Mouse (Mus musculus) left cerebral cortex, adult 2 months (tissue): Measurements from ENCODE around the gene Ngb. TPM values are rescaled to one million over a fixed set of nuclear protein-coding genes. Genes with fewer than 3 reads are reported as not detected.

Experiments used
- DNase-seq, 2 experiments: peaks; one replicate each; pipeline ENCODE4 v3.0.0; 2021 to 2022; ENCODE audit warnings: low spot score in 2 of 2, mixed read lengths in 1 of 2; ENCODE audit errors: extremely low spot score in 1 of 2
- H3K27ac ChIP-seq: fragments of 200-600 bp; 2 replicates; pipeline ENCODE4 v1.8.1; 2022
- H3K4me3 ChIP-seq: fragments of 200-600 bp; 2 replicates; pipeline ENCODE4 v1.8.1; 2022
- CTCF ChIP-seq: fragments of 200-600 bp; IDR thresholded peaks from 2 replicates; pipeline ENCODE4 v1.8.1; 2022; ENCODE audit warnings: antibody characterized with exemption, mild to moderate bottlenecking, moderate library complexity
- intact Hi-C: fragments of 180-260 bp; cut with DNase I; formaldehyde crosslinking; loops from one replicate; pipeline ENCODE4 v1.15.1; 2025
- total RNA-seq, 2 experiments: library from RNA; stranded (reverse); gene quantifications; 2 replicates each; pipeline ENCODE4 v1.2.3; 2021

Ngb gene
- total RNA-seq, 2 experiments from 2014 or later, result 9.1 to 9.4 TPM

GRCm38 (mm10) chr12:87131619-87132018, 29.3 kb upstream of the Ngb start:
- Histone ChIP-seq H3K4me3 (no peak overlapping the region), H3K27ac (no peak overlapping the region)
- no peak for DNase-seq
- intact Hi-C loops, result no loop called here
- TF ChIP-seq CTCF, result peak; percentile 48

- Histone ChIP-seq H3K27ac (no peak overlapping the region), H3K4me3 (no peak overlapping the region)
- intact Hi-C loops, result no loop called here
- DNase-seq, result no peak
- TF ChIP-seq CTCF, result no peak
Measured at GRCm38 (mm10) chr12:87131181-87131580, 28.8 kb upstream of the Ngb start.

GRCm38 (mm10) chr12:87130224-87130623, 27.9 kb upstream of the Ngb start:
- TF ChIP-seq CTCF, result no peak

GRCm38 (mm10) chr12:87127256-87127655, 24.9 kb upstream of the Ngb start:
- H3K4me3 ChIP-seq, result no peak overlapping the region
- no peak for TF ChIP-seq CTCF
- intact Hi-C loops, result no loop called here
- no peak overlapping the region for H3K27ac ChIP-seq
- DNase-seq, result no peak

More at GRCm38 (mm10) chr12:87130224-87130623, 27.9 kb upstream of the Ngb start:
- no peak overlapping the region for H3K4me3 ChIP-seq
- DNase-seq, result no peak
- H3K27ac ChIP-seq, result no peak overlapping the region
- intact Hi-C loops, result no loop called here

- TF ChIP-seq CTCF, result no peak
- no peak for DNase-seq
- H3K4me3 ChIP-seq, result no peak overlapping the region
- intact Hi-C loops, result no loop called here
- H3K27ac ChIP-seq, result no peak overlapping the region
Measured at GRCm38 (mm10) chr12:87121918-87122589, 19.7 kb upstream of the Ngb start.

- no peak for DNase-seq
- Histone ChIP-seq H3K4me3 (no peak overlapping the region), H3K27ac (no peak overlapping the region)
- intact Hi-C loops, result no loop called here
- no peak for TF ChIP-seq CTCF
Measured at GRCm38 (mm10) chr12:87107357-87107977, 5.1 kb upstream of the Ngb start.

GRCm38 (mm10) chr12:87104796-87105195, 2.5 kb upstream of the Ngb start:
- TF ChIP-seq CTCF, result no peak
- intact Hi-C loops, result no loop called here
- Histone ChIP-seq H3K4me3 (no peak overlapping the region), H3K27ac (no peak overlapping the region)
- DNase-seq, result no peak

- no peak for DNase-seq
- no peak overlapping the region for H3K27ac ChIP-seq
- intact Hi-C loops, result no loop called here
- H3K4me3 ChIP-seq, result no peak overlapping the region
- no peak for TF ChIP-seq CTCF
Measured at GRCm38 (mm10) chr12:87103471-87103870, 1.1 kb upstream of the Ngb start.

GRCm38 (mm10) chr12:87100331-87100730, 2.0 kb downstream of the Ngb start:
- DNase-seq, result no peak
- no peak overlapping the region for H3K4me3 ChIP-seq
- intact Hi-C loops, result no loop called here
- no peak overlapping the region for H3K27ac ChIP-seq
- TF ChIP-seq CTCF, result no peak

GRCm38 (mm10) chr12:87093671-87094070, 8.7 kb downstream of the Ngb start:
- DNase-seq, result no peak
- no peak for TF ChIP-seq CTCF
- Histone ChIP-seq H3K27ac (peak overlapping the region; percentile 67), H3K4me3 (no peak overlapping the region)
- intact Hi-C loops, result no loop called here

- DNase-seq, result no peak
- no peak overlapping the region for H3K4me3 ChIP-seq
- no peak for TF ChIP-seq CTCF
- H3K27ac ChIP-seq, result peak overlapping the region; percentile 67
- intact Hi-C loops, result no loop called here
Measured at GRCm38 (mm10) chr12:87093249-87093648, 9.1 kb downstream of the Ngb start.

GRCm38 (mm10) chr12:87091916-87092315, 10.4 kb downstream of the Ngb start:
- Histone ChIP-seq H3K4me3 (no peak overlapping the region), H3K27ac (no peak overlapping the region)
- DNase-seq, result no peak
- intact Hi-C loops, result no loop called here
- TF ChIP-seq CTCF, result no peak

- DNase-seq, result no peak
- Histone ChIP-seq H3K4me3 (no peak overlapping the region), H3K27ac (no peak overlapping the region)
- TF ChIP-seq CTCF, result no peak
- intact Hi-C loops, result no loop called here
Measured at GRCm38 (mm10) chr12:87089701-87090100, 12.6 kb downstream of the Ngb start.
